Mouse (Mus musculus): ENCODE measurements around the gene Trim50.

Trim50 gene

DNA sequence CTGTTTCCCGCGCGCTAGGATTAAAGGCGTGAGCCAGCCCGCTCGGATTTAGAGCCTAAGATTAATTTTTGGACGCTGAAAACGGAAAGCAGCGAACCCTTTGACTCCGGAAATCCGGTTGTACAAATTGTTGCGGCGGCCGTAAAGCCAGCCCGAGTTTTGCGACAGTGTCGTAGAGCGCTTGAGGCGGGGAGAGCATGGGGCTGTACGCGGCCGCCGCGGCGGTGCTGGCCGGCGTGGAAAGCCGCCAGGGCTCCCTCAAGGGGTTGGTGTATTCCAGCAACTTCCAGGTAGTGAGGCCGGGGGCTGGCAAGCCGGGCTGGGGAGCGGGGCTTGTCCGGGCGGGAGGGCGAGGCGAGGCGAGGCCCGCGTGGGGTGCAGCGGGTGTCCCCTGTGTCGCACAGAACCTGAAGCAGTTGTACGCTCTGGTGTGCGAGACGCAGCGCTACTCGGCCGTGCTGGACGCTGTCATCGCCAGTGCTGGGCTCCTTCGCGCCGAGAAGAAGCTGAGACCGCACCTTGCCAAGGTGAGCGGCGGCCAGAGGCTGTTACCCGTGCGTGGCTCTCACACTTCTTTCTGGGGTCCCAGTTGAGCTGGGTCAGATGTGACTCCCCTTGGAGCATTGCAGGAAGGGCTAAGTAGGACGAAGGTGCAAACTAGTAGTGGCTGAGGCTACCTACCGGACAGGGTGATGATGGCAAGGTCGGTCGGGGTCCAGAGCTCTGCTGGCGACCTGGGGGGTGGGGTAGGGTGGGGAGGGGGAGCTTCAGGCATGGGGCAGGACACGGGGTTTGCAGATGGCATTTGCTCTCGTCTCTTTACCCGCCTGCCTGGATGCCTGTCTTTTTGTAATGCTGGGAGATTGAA, 16.9 kb downstream of the Trim50 start, which contains the start of gene Nsun5:
Nsun5 (plus strand) TSS at position 167 of the 868 bp plus-strand sequence.
- DNase-seq = peak; percentile 98

DNA sequence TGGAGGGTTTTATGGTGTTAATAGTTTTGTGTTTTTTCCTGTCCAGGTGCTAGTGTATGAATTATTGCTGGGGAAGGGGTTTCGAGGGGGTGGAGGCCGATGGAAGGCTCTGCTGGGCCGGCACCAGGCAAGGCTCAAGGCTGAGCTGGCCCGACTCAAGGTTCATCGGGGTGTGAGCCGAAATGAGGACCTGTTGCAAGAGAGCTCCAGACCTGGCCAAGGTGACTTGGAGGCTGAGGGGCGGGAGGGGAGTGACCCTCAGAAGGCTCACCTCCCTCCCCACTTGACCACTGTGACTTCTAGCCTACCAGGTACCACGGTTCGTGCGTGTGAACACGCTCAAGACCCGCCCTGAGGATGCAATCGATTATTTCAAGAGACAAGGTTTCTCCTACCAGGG, 18.1 kb downstream of the Trim50 start:
- no peak for DNase-seq

DNA sequence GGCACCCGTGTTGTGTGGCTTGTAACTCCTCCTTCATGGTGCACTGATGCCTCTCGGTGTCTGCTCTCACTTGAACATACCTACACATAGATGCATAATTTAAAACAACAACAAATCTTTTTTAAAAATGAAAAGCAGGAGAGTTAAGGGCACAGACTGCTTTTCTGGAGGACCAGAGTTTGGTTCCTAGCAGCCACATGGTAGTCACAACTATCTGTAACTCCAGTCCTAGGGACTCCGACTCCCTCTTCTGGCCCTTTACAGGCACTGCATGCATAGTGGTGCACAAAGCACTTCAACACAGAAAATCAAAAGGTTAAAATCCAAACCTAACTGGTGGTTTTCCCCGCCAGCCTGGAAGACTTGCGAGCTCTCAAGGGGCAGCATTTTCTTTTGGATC, 20.5 kb downstream of the Trim50 start:
- no peak for DNase-seq

DNA sequence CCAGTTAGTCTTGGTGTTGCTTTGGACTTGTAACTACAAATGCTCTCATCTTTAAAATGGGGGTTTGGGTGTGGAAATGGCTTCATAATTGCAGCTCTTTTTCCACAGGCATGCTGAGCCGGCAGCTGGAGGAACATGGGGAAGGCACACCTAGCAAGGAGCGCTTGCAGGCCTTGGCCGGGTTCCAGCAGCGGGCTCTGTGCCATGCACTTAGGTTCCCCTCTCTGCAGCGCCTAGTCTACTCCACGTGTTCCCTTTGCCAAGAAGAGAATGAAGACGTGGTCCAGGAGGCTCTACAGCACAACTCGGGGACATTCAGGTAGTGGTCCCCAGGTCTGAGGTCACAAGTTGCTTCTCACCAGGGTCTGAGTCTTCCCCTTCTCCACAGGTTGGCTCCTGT, 22.1 kb downstream of the Trim50 start:
- DNase-seq = peak; percentile 56

DNA sequence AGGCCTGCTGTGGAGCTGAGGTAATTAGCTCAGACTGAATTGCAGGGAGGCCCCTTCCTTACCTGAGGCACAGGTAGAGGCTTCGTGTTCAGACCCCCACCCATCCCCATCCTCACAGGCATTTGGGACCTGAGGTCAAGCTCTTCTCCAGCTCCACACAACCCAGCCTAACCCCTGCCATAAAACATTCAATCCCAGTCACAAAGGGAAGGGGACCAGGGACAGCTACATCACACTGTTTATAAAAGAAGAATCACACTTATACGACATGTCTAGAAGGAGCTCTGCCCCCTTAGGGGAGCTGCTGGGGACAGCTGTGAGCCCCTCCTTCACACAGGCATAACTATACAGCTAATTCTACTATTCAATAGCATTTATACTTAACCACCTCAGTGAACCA, 23.2 kb downstream of the Trim50 start:
- no peak for DNase-seq

DNA sequence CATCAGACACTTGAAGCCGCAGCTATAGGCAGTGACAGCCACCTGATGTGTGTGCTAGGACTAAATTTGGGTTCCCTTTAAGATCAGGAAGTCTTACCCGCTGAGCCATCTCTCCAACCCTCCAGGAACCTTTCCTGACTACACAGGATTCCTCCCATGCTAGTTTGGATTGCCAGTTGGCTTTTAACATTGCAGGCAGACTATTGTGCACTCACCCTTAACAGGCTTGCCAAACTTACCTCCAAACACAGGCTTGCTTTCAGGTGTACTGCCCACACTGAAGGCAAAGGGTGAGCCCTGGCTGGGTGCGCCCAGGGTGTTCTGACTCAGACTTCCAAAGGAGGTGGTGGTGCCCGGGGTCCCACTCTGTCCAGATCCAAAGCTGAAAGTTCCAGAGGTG, 27.6 kb downstream of the Trim50 start:
- no peak for DNase-seq

DNA sequence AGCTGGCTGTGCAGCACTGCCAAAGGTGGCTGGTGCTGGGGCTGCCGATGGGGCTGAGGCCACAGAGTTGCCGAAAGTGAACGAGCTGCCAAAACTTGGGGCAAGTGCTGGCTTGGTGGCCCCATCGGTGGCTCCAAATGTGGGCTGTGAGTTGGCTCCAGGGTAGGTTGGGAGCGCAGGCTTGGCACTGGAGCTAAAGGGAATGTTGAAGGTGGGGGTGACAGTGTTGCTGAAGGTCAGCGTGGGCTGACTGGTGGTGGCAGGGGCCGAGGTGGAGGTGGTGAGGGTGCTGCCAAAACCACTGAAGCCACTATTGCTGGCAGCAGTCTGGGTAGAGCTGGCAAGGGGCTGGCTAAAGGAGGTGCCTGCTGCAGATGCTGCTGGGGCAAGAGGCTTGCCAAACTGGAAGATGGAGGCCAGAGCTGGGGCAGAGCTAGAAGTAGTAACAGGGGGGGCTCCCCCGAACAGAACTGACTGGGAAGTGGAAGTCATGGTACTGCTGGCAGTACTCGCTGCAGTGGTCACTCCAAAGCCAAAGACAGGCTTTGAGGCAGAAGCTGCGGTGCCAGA, 28.3 kb downstream of the Trim50 start:
- no peak for DNase-seq

DNA sequence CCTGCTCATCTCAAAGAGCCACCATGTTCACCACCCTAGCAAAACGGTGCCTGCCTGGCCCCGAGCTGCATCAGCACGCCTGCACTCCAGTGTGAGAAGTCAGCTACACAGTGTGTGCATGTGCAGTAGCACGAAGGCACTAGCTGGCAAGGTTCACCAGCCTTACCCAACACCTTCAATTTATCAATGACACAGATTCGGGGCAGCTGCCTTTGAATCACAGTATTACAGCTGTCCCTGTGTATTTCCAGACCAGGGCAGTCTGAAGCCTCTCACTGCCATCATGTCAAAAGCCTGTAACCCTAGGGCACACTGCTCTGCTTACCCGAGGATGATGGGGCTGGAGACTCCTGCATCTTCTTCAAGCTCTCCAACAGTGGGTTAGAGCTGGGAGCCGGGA, 29.7 kb downstream of the Trim50 start:
- no peak for DNase-seq

DNA sequence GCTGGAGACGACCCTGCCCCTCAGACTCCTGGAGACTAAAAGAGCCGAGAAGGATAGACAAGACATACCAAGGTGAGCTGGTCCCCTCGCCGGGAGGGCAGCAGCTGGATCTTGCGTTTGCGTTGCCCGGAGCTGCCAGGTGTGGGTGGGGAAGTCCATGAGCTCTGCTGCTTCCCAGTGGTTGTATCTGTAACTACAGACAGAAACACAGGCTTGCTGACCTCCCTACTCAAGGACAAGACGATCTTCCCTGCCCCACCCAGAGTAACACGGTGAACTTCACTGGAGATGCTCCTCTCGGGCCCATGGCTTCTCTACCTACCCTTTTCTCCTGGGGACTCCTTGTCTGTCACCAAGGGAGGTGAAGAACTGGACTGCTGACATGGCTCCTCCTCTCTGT, 30.7 kb downstream of the Trim50 start:
- no peak for DNase-seq

DNA sequence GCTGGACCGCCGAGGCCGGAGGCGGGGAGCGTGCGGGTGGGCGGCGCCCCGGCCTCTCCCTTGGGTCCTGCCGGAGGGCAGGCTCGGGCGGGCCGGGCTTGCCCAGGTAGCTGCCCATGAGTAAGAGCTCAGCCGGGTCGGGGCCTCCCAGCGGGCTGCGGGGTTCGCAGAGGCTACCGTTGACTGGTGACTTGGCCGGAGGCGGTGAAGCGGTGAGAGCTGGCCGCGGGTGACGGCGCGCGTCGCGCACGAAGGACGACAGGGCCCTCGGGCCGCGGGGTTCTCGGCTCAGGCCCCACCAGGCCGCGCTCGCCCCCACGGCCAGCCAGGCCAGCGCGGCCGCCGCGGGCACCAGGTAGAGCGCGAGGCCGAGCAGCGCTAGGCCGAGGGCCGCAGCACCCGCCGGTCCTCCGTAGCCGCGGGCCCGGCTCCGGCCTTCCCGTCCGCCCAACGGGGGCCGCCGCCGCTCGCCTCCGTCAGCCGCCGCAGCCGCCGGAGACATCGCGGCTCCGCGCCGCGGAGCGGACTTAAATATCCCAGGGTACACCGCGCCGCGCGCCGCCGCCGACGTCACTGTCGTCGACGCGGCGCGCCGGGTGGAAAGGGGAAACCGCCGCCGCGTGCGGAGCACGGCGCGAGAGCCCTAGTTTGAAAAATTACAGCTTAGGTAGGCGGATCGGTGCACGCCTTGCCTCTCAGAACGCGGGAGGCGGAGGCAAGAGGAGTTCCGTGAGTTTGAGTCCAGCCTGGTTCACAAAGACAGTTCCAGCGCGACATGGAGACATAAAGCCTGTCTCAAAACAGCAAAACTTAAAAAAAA, 41.1 kb downstream of the Trim50 start, which contains the start of gene Pom121:
Pom121 (minus strand) TSS at position 543 of the 820 bp plus-strand sequence.
- DNase-seq = peak; percentile 83

DNA sequence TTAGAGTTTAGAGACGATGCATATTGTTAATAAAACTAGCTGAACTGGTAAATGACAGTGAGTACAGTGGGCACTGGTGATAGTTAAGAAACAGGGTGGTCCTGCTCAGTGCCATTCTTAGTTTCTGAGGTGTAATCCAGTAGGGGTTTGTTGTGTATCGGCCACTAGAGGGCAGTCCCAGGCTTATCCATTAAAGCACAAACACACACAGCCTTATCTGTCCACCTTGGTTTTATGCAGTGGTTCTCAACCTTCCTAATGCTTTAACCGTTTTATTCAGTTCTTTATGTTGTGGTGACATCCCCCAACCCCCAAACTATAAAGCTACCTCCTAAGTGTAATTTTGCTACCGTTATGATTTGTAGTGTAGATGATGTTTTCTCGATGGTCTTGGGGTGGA, 42.7 kb downstream of the Trim50 start:
- DNase-seq = peak; percentile 56

DNA sequence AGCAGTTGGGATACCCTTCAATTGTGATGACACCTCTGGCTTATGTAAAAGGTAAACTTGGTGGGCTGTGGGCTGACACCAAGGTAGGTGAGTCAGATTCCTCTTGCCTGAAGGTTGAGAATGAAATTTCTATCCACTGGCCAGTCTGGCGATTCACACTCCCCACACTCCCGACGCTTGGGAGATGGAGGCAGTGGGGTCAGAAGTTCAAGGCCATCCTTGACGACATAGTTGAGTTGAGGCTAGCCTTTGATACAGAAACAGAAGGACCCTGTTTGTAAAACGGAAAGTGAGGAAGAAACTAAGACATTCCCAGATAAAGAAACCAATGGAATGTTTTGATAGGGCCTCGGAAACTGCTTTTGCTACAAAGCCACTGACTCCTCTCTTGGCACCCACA, 46.3 kb downstream of the Trim50 start:
- DNase-seq = no peak

DNA sequence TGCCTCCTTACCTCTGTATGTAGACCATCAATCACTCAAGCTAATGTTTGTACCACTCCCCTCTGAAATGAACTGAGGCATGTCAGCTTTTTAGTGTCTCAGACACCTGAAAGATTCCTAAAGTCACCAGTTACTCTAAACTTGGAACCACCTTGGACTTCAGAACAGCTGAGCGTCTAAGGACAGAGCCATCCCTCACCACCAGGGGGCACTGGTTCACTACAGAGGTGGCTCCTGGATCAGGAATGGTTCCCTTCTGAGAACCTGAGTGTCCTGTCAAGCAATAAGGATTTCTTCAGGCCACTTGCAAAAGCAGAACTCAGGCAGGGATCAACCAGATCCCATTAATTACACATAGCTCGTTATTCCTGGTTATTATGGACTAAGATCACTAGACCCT, 47.1 kb downstream of the Trim50 start:
- DNase-seq = peak; percentile 90

DNA sequence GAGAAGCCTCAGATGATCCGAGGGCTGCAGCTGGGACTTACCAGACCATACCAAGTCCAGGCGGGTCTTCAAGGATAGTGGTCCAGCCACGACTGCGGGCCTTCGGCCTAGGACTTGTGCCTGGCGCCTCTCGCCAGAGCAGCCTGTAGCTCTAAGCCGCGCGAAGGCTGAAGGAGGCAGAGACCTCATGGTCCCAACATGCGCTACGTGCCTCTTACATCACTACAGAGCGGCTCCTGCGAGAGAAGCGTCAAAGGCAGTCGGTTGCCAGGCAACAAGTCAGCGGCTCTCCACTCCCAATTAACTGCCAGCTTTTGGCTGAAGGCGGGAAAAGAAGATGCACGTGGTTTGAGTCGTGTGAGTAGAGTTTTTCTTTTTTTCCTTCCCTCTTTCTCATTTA, 51.5 kb downstream of the Trim50 start:
- peak; percentile 19 for DNase-seq

DNA sequence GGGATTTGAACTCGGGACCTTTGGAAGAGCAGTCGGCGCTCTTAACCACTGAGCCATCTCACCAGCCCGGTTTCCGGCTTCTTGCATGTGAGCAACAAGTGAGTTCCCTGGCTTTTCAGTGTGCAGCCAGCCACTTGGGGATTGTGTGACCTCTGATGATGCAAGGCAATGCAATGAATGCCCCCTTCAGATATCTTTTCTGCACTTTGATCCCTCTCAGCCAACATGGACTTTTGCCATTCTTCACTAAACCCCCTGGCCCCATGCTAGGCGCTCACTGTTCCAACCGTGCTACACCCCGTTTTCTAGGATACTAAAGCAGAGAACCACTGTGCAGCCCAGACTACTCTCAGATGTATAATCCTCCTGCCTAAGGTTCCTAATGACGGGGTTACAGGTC, 52.3 kb downstream of the Trim50 start:
- no peak for DNase-seq

DNA sequence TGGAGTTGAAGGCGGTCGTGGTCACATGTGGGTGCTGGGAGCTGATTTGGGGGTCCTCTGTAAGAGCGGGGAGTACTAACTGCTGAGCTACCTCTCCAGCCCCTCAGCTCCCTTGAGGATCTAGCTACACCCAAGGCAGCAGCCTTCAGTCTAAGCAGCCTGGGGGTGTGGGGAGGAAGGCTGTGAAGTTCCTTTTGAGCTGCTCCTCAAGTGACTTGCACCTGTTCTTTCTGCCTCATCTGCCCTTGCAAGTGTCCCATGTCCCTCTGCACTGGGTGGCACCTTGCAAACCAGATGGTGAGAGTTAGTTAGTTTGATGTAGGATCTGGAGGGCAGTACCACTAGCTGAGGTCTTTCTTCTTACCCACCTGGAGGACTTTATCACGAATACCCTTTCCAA, 55.0 kb downstream of the Trim50 start:
- DNase-seq = no peak

DNA sequence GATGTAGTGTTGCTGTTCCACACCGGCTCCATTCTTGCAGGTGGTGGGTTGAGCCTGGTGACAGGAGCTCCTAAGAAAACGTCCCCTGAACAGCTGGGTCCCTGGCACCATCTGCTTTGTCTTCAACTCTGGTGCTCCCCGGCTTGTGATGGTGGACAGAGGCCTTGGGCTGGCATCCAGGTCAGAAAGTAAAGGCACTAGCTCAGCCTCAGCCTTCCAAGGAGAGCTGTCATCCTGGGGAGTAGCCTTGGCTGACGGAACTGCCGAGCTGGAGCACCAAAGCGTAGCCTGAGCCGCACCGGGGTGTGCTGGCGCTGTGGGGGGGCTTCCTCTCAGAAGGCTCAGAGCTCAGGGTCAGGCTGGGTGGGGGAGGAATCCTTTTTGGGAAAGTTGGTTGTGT, 57.2 kb downstream of the Trim50 start:
- DNase-seq = no peak

All from lung, postnatal 14 days (tissue).